Mouse (Mus musculus): ENCODE data around the gene Slc12a4. TPM values are rescaled to one million over a fixed set of nuclear protein-coding genes. Genes with fewer than 3 reads are reported as not detected.
A peak's percentile ranks its signal among the peaks of the same experiment; 100 is the strongest.

The Slc12a4 gene
- polyA plus RNA-seq, 1 experiment from 2014 or later, result 38.4 TPM

- WGBS, result 87% methylated on average over 3 of the region's 3 CpGs
- no peaks in the 10 kb centered on the region for H3K9me3 ChIP-seq (ENCODE audit: control insufficient read depth, low read length)
- no peaks in the 10 kb centered on the region for H3K27me3 ChIP-seq (ENCODE audit: control insufficient read depth, insufficient read depth, low read length)
- no peak overlapping the region for H3K4me2 ChIP-seq (ENCODE audit: low read length)
- H3K27ac ChIP-seq (replicated peaks in 1 of 2; ENCODE audit: control insufficient read depth in 1 of 2, insufficient read depth in 1 of 2, low read depth in 2 of 2, low read length in 2 of 2), result no peak overlapping the region
- H3K9ac ChIP-seq (ENCODE audit: low read length), result no peak overlapping the region
- no peak overlapping the region for H3K4me3 ChIP-seq (ENCODE audit: control insufficient read depth in 1 of 2, insufficient read depth in 1 of 2, low read depth in 1 of 2, low read length in 2 of 2)
- peaks cover 0 to 6% of the 10 kb centered on the region in 2 experiments; a peak in 3 of 4 replicates for H3K4me1 ChIP-seq (ENCODE audit: control insufficient read depth in 2 of 2, insufficient read depth in 2 of 2, low read length in 2 of 2)
- no peak for ATAC-seq (ENCODE audit: insufficient number of reproducible peaks, insufficient read depth, low FRiP score, low read depth)
- H3K36me3 ChIP-seq (ENCODE audit: control insufficient read depth, insufficient read depth, low read length), result peaks cover 46% of the 10 kb centered on the region
Observed at GRCm38 (mm10) chr8:105931271-105931670, 34.6 kb downstream of the Slc12a4 start.

GRCm38 (mm10) chr8:105930602-105931001, 35.3 kb downstream of the Slc12a4 start:
- H3K9me3 ChIP-seq (ENCODE audit: control insufficient read depth, low read length), result no peaks in the 10 kb centered on the region
- peaks cover 44% of the 10 kb centered on the region for H3K36me3 ChIP-seq (ENCODE audit: control insufficient read depth, insufficient read depth, low read length)
- no peak overlapping the region for H3K27ac ChIP-seq (replicated peaks in 1 of 2; ENCODE audit: control insufficient read depth in 1 of 2, insufficient read depth in 1 of 2, low read depth in 2 of 2, low read length in 2 of 2)
- no peaks in the 10 kb centered on the region for H3K27me3 ChIP-seq (ENCODE audit: control insufficient read depth, insufficient read depth, low read length)
- no peaks in the 10 kb centered on the region for H3K4me1 ChIP-seq (ENCODE audit: control insufficient read depth in 2 of 2, insufficient read depth in 2 of 2, low read length in 2 of 2)
- H3K4me3 ChIP-seq (ENCODE audit: control insufficient read depth in 1 of 2, insufficient read depth in 1 of 2, low read depth in 1 of 2, low read length in 2 of 2), result no peak overlapping the region
- 14% methylated on average over 8 of the region's 8 CpGs for WGBS
- ATAC-seq (ENCODE audit: insufficient number of reproducible peaks, insufficient read depth, low FRiP score, low read depth), result 0 out of 2 replicates have a peak, but pooled peaks have one; percentile 4
- no peak overlapping the region for H3K4me2 ChIP-seq (ENCODE audit: low read length)
- H3K9ac ChIP-seq (ENCODE audit: low read length), result no peak overlapping the region; the same call in 1 of the 2 replicates

GRCm38 (mm10) chr8:105925123-105925522, 40.8 kb downstream of the Slc12a4 start:
- ATAC-seq (ENCODE audit: insufficient number of reproducible peaks, insufficient read depth, low FRiP score, low read depth), result no peak
- no peaks in the 10 kb centered on the region for H3K27me3 ChIP-seq (ENCODE audit: control insufficient read depth, insufficient read depth, low read length)
- no peak overlapping the region for H3K4me2 ChIP-seq (ENCODE audit: low read length)

GRCm38 (mm10) chr8:105919390-105919789, 46.5 kb downstream of the Slc12a4 start:
- H3K36me3 ChIP-seq (ENCODE audit: control insufficient read depth, insufficient read depth, low read length), result peaks cover 33% of the 10 kb centered on the region
- H3K9me3 ChIP-seq (ENCODE audit: control insufficient read depth, low read length), result no peaks in the 10 kb centered on the region
- 69% methylated on average over 3 of the region's 3 CpGs for WGBS
- no peak for ATAC-seq (ENCODE audit: insufficient number of reproducible peaks, insufficient read depth, low FRiP score, low read depth)
- no peaks in the 10 kb centered on the region for H3K27me3 ChIP-seq (ENCODE audit: control insufficient read depth, insufficient read depth, low read length)
- H3K27ac ChIP-seq (replicated peaks in 1 of 2; ENCODE audit: control insufficient read depth in 1 of 2, insufficient read depth in 1 of 2, low read depth in 2 of 2, low read length in 2 of 2), result no peak overlapping the region
- no peak overlapping the region for H3K9ac ChIP-seq (ENCODE audit: low read length)
- H3K4me2 ChIP-seq (ENCODE audit: low read length), result no peak overlapping the region
- no peak overlapping the region for H3K4me3 ChIP-seq (ENCODE audit: control insufficient read depth in 1 of 2, insufficient read depth in 1 of 2, low read depth in 1 of 2, low read length in 2 of 2)
- H3K4me1 ChIP-seq (ENCODE audit: control insufficient read depth in 2 of 2, insufficient read depth in 2 of 2, low read length in 2 of 2), result peaks cover 2 to 3% of the 10 kb centered on the region in 2 experiments; a peak in 2 of 4 replicates

More at GRCm38 (mm10) chr8:105925123-105925522, 40.8 kb downstream of the Slc12a4 start:
- Histone ChIP-seq H3K4me3 (ENCODE audit: control insufficient read depth in 1 of 2, insufficient read depth in 1 of 2, low read depth in 1 of 2, low read length in 2 of 2) (no peak overlapping the region), H3K36me3 (ENCODE audit: control insufficient read depth, insufficient read depth, low read length) (peaks cover 23% of the 10 kb centered on the region), H3K27ac (replicated peaks in 1 of 2; ENCODE audit: control insufficient read depth in 1 of 2, insufficient read depth in 1 of 2, low read depth in 2 of 2, low read length in 2 of 2) (no peak overlapping the region), H3K9me3 (ENCODE audit: control insufficient read depth, low read length) (no peaks in the 10 kb centered on the region), H3K4me1 (ENCODE audit: control insufficient read depth in 2 of 2, insufficient read depth in 2 of 2, low read length in 2 of 2) (peaks cover 3% of the 10 kb centered on the region in 2 experiments; a peak in 2 of 4 replicates), H3K9ac (ENCODE audit: low read length) (no peak overlapping the region)
- 71% methylated on average over 3 of the region's 3 CpGs for WGBS

GRCm38 (mm10) chr8:105900941-105901616, 64.8 kb downstream of the Slc12a4 start:
- ATAC-seq (ENCODE audit: insufficient number of reproducible peaks, insufficient read depth, low FRiP score, low read depth), result no peak
- peak overlapping the region; percentile 72 to 92 for H3K27ac ChIP-seq (replicated peaks in 1 of 2; ENCODE audit: control insufficient read depth in 1 of 2, insufficient read depth in 1 of 2, low read depth in 2 of 2, low read length in 2 of 2)
- H3K4me2 ChIP-seq (ENCODE audit: low read length), result peak overlapping the region; percentile 75
- peak overlapping the region; percentile 98 for H3K9ac ChIP-seq (ENCODE audit: low read length)
- peaks cover 5% of the 10 kb centered on the region; the same call in 1 of the 2 replicates for H3K36me3 ChIP-seq (ENCODE audit: control insufficient read depth, insufficient read depth, low read length)
- peaks cover 2 to 8% of the 10 kb centered on the region in 2 experiments; a peak in 1 of 4 replicates for H3K4me1 ChIP-seq (ENCODE audit: control insufficient read depth in 2 of 2, insufficient read depth in 2 of 2, low read length in 2 of 2)
- WGBS, result 30% methylated on average over 16 of the region's 16 CpGs
- H3K9me3 ChIP-seq (ENCODE audit: control insufficient read depth, low read length), result no peaks in the 10 kb centered on the region
- no peaks in the 10 kb centered on the region for H3K27me3 ChIP-seq (ENCODE audit: control insufficient read depth, insufficient read depth, low read length)
- H3K4me3 ChIP-seq (ENCODE audit: control insufficient read depth in 1 of 2, insufficient read depth in 1 of 2, low read depth in 1 of 2, low read length in 2 of 2), result peak overlapping the region; percentile 70 to 93

GRCm38 (mm10) chr8:105900180-105900940, 65.5 kb downstream of the Slc12a4 start, which contains the start of gene Pskh1:
Gene Pskh1 (plus strand): TSS chr8:105900441.
- peaks cover 2% of the 10 kb centered on the region; the same call in 1 of the 2 replicates for H3K36me3 ChIP-seq (ENCODE audit: control insufficient read depth, insufficient read depth, low read length)
- WGBS, result under 1% methylated on average over 64 of the region's 68 CpGs
- H3K4me1 ChIP-seq (ENCODE audit: control insufficient read depth in 2 of 2, insufficient read depth in 2 of 2, low read length in 2 of 2), result peaks cover 2 to 8% of the 10 kb centered on the region in 2 experiments; a peak in 1 of 4 replicates
- peak; percentile 93 for ATAC-seq (ENCODE audit: insufficient number of reproducible peaks, insufficient read depth, low FRiP score, low read depth)
- peak within 1 kb of the TSS; percentile 75 for H3K4me2 ChIP-seq (ENCODE audit: low read length)
- H3K27ac ChIP-seq (replicated peaks in 1 of 2; ENCODE audit: control insufficient read depth in 1 of 2, insufficient read depth in 1 of 2, low read depth in 2 of 2, low read length in 2 of 2), result peak within 1 kb of the TSS; percentile 72 to 92
- no peaks in the 10 kb centered on the region for H3K9me3 ChIP-seq (ENCODE audit: control insufficient read depth, low read length)
- H3K27me3 ChIP-seq (ENCODE audit: control insufficient read depth, insufficient read depth, low read length), result no peaks in the 10 kb centered on the region
- H3K4me3 ChIP-seq (ENCODE audit: control insufficient read depth in 1 of 2, insufficient read depth in 1 of 2, low read depth in 1 of 2, low read length in 2 of 2), result peak within 1 kb of the TSS; percentile 70 to 93
- peak within 1 kb of the TSS; percentile 98 for H3K9ac ChIP-seq (ENCODE audit: low read length)

- no peak for ATAC-seq (ENCODE audit: insufficient number of reproducible peaks, insufficient read depth, low FRiP score, low read depth)
Observed at GRCm38 (mm10) chr8:105897801-105898480, 68.0 kb downstream of the Slc12a4 start.

More at GRCm38 (mm10) chr8:105897801-105898480, 68.0 kb downstream of the Slc12a4 start:
- no peak overlapping the region for H3K9ac ChIP-seq (ENCODE audit: low read length)
- no peak overlapping the region for H3K4me3 ChIP-seq (ENCODE audit: control insufficient read depth in 1 of 2, insufficient read depth in 1 of 2, low read depth in 1 of 2, low read length in 2 of 2)
- 65% methylated on average over 9 of the region's 9 CpGs for WGBS
- H3K36me3 ChIP-seq (ENCODE audit: control insufficient read depth, insufficient read depth, low read length), result peaks cover 12% of the 10 kb centered on the region; the same call in 1 of the 2 replicates
- H3K4me2 ChIP-seq (ENCODE audit: low read length), result no peak overlapping the region
- H3K27me3 ChIP-seq (ENCODE audit: control insufficient read depth, insufficient read depth, low read length), result no peaks in the 10 kb centered on the region
- H3K9me3 ChIP-seq (ENCODE audit: control insufficient read depth, low read length), result no peaks in the 10 kb centered on the region
- H3K4me1 ChIP-seq (ENCODE audit: control insufficient read depth in 2 of 2, insufficient read depth in 2 of 2, low read length in 2 of 2), result peaks cover 5 to 14% of the 10 kb centered on the region in 2 experiments; a peak in 2 of 4 replicates
- no peak overlapping the region for H3K27ac ChIP-seq (replicated peaks in 1 of 2; ENCODE audit: control insufficient read depth in 1 of 2, insufficient read depth in 1 of 2, low read depth in 2 of 2, low read length in 2 of 2)

Data from heart, embryonic 14.5 days (tissue).